20 mouse cellular contexts compared by ENCODE assay signal in the genomic region with DNA sequence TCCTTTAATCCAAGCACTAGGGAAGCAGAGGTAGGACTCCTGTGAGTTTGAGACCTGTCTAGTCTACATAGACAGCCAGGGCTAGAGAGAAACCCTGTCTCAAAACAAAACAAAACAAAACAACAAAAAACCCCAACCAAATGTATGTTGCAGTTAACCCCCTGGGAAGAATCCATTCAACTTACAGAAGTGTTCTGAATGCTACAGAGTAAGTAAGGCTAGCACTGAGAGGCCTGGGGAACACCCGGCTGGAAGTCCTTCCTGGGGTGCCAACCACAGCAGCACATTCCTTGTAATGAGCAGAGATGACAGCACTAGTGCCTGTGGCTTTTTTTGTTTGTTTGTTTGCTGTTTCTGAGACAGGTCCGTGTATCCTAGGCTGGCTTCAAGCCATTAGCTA.
"Had no signal": no experiment of that assay in that cellular context is flagged by ENCODE, and none has a peak within 500 bp of the region (broad histone marks: within the 10 kb centered on the region; RNA-seq: fewer than 3 reads in every experiment).

No protein-coding gene starts in this region.

- H3K9me3 ChIP-seq: lung, embryonic 15.5 days; megakaryocyte, embryonic 14.5 days; midbrain, embryonic 13.5 days; midbrain, embryonic 15.5 days; neural tube, embryonic 13.5 days; neural tube, embryonic 15.5 days had no signal

- H3K4me3 ChIP-seq: lung, embryonic 15.5 days; megakaryocyte, embryonic 14.5 days; midbrain, embryonic 13.5 days; midbrain, embryonic 15.5 days; neural tube, embryonic 13.5 days; neural tube, embryonic 15.5 days had no signal

- ATAC-seq: lung, postnatal 0 days; midbrain, embryonic 13.5 days; midbrain, embryonic 15.5 days had no signal

- DNase-seq: lung, adult 2 months; lung, postnatal 14 days; lung, postnatal 36 days; retina, postnatal 1 day; right cerebral cortex, adult 18-20 months; right cerebral cortex, postnatal 25 days; right cerebral cortex, postnatal 4 days; spleen, adult 18-20 months; thymus, adult 18-20 months; thymus, postnatal 14 days; thymus, postnatal 36 days had no signal

- H3K27me3 ChIP-seq: lung, embryonic 15.5 days; megakaryocyte, embryonic 14.5 days; midbrain, embryonic 13.5 days; midbrain, embryonic 15.5 days; neural tube, embryonic 13.5 days; neural tube, embryonic 15.5 days had no signal

- H3K9ac ChIP-seq: lung, embryonic 15.5 days; midbrain, embryonic 13.5 days; midbrain, embryonic 15.5 days; neural tube, embryonic 13.5 days; neural tube, embryonic 15.5 days had no signal

- H3K4me2 ChIP-seq: lung, embryonic 15.5 days; midbrain, embryonic 11.5 days; midbrain, embryonic 13.5 days; midbrain, embryonic 15.5 days; neural tube, embryonic 13.5 days; neural tube, embryonic 15.5 days had no signal

- H3K36me3 ChIP-seq: midbrain, embryonic 15.5 days had no signal

- H3K27ac ChIP-seq: lung, embryonic 15.5 days; macrophage; midbrain, embryonic 13.5 days; midbrain, embryonic 15.5 days; neural tube, embryonic 13.5 days; neural tube, embryonic 15.5 days had no signal
